Mouse (Mus musculus): ENCODE data around the gene Olfr414. TPM values are rescaled to one million over a fixed set of nuclear protein-coding genes. Genes with fewer than 3 reads are reported as not detected.
A peak's percentile ranks its signal among the peaks of the same experiment; 100 is the strongest.

The Olfr414 gene
- not detected for total RNA-seq (2021)
- long read RNA-seq, experiment 1 = 0 reads
- long read RNA-seq, experiment 2 = 0 reads

GRCm38 (mm10) chr1:174423764-174424163 lies at the start of gene Olfr414:
TSS of gene Olfr414 (plus strand) at chr1:174424064.
- DNase-seq (ENCODE audit: low spot score in 2 of 2) = no peak

- DNase-seq (ENCODE audit: low spot score in 2 of 2) = no peak
Observed at GRCm38 (mm10) chr1:174390746-174391145, 33.1 kb upstream of the Olfr414 start, which contains the start of gene Olfr248. TSS of gene Olfr248 (plus strand) at chr1:174391046.

GRCm38 (mm10) chr1:174422959-174423358 lies 905 bp upstream of the Olfr414 start:
- DNase-seq (ENCODE audit: low spot score in 2 of 2) = no peak

GRCm38 (mm10) chr1:174426180-174426986 lies 2.5 kb downstream of the Olfr414 start:
- no peak for DNase-seq (ENCODE audit: low spot score in 2 of 2)

GRCm38 (mm10) chr1:174427402-174427801 lies 3.5 kb downstream of the Olfr414 start:
- no peak for DNase-seq (ENCODE audit: low spot score in 2 of 2)

- DNase-seq (ENCODE audit: low spot score in 2 of 2) = no peak
Observed at GRCm38 (mm10) chr1:174428407-174428806, 4.5 kb downstream of the Olfr414 start.

- DNase-seq (ENCODE audit: low spot score in 2 of 2) = no peak
Observed at GRCm38 (mm10) chr1:174434121-174434520, 10.3 kb downstream of the Olfr414 start.

- DNase-seq (ENCODE audit: low spot score in 2 of 2) = no peak
Observed at GRCm38 (mm10) chr1:174441782-174442181, 17.9 kb downstream of the Olfr414 start, which contains the start of gene Olfr220. TSS of gene Olfr220 (plus strand) at chr1:174442082.

GRCm38 (mm10) chr1:174455100-174455499 lies 31.2 kb downstream of the Olfr414 start:
- DNase-seq (ENCODE audit: low spot score in 2 of 2) = no peak

- DNase-seq (ENCODE audit: low spot score in 2 of 2) = no peak
Observed at GRCm38 (mm10) chr1:174465385-174465784, 41.5 kb downstream of the Olfr414 start.

GRCm38 (mm10) chr1:174466240-174466639 lies 42.4 kb downstream of the Olfr414 start:
- no peak for DNase-seq (ENCODE audit: low spot score in 2 of 2)

GRCm38 (mm10) chr1:174469736-174470135 lies 45.9 kb downstream of the Olfr414 start:
- DNase-seq (ENCODE audit: low spot score in 2 of 2) = peak; percentile 8 to 20

GRCm38 (mm10) chr1:174482567-174482966 lies 58.7 kb downstream of the Olfr414 start:
- DNase-seq (ENCODE audit: low spot score in 2 of 2) = no peak

Other genes with a start within 250 kb of the Olfr414 start
- gene Olfr419, start 172.0 kb upstream of the Olfr414 start, total RNA-seq (2021) = not detected
- gene Mptx1, start 93.5 kb upstream of the Olfr414 start, total RNA-seq (2021) = not detected
- gene Olfr417, start 58.9 kb upstream of the Olfr414 start, total RNA-seq (2021) = not detected
- not detected for gene Olfr248, start 33.0 kb upstream of the Olfr414 start, total RNA-seq (2021)
- gene Olfr220, start 18.0 kb downstream of the Olfr414 start, total RNA-seq (2021) = not detected
- gene Fmn2, start 77.8 kb downstream of the Olfr414 start, total RNA-seq (2021) = 1 to 10 TPM; 5.0 to 5.9 TPM